Mouse (Mus musculus) intestine, postnatal 0 days (tissue): ENCODE data around the gene Wfdc3. TPM values are rescaled to one million over a fixed set of nuclear protein-coding genes. Genes with fewer than 3 reads are reported as not detected.

Experiments
- ATAC-seq: fragments of 200-750 bp; cut with Nextera tagmentation; 2 replicates; pipeline ENCODE4 v1.8.0; 2017; ENCODE audit warnings: mild to moderate bottlenecking, moderate TSS enrichment, moderate library complexity
- H3K27ac ChIP-seq: fragments of 300-500 bp; sonication (generic); 2 replicates; pipeline ENCODE4 v1.5.1; 2014; ENCODE audit warnings: mild to moderate bottlenecking, low read depth, low read length, moderate library complexity
- H3K27me3 ChIP-seq: fragments of 300-500 bp; sonication (generic); replicated peaks from 2 replicates; pipeline ENCODE4 v1.6.1; 2014; ENCODE audit warnings: low read length, mixed read lengths; ENCODE audit not compliant: control insufficient read depth, insufficient read depth
- H3K36me3 ChIP-seq: fragments of 300-500 bp; sonication (generic); 2 replicates; pipeline ENCODE4 v1.6.1; 2014; ENCODE audit warnings: mild to moderate bottlenecking, moderate library complexity; ENCODE audit not compliant: control insufficient read depth, insufficient read depth
- H3K4me1 ChIP-seq: fragments of 300-500 bp; sonication (generic); replicated peaks from 2 replicates; pipeline ENCODE4 v1.6.1; 2014; ENCODE audit warnings: antibody characterized with exemption, low read length, mixed read lengths; ENCODE audit not compliant: control insufficient read depth, insufficient read depth
- H3K4me2 ChIP-seq: fragments of 300-500 bp; sonication (generic); replicated peaks from 2 replicates; pipeline ENCODE4 v1.6.1; 2014; ENCODE audit warnings: low read depth, mild to moderate bottlenecking, moderate library complexity
- H3K4me3 ChIP-seq: fragments of 300-500 bp; sonication (generic); 2 replicates; pipeline ENCODE4 v1.5.1; 2014; ENCODE audit warnings: low read depth, low read length
- H3K9ac ChIP-seq: fragments of 300-500 bp; sonication (generic); 2 replicates; pipeline ENCODE4 v1.6.1; 2014; ENCODE audit warnings: mild to moderate bottlenecking, low read depth, low read length
- H3K9me3 ChIP-seq: fragments of 300-500 bp; sonication (generic); 2 replicates; pipeline ENCODE4 v1.6.1; 2016; ENCODE audit warnings: mixed run types; ENCODE audit not compliant: control insufficient read depth
- CTCF ChIP-seq: sonication (generic); IDR thresholded peaks from 2 replicates; pipeline ENCODE4 v1.5.1; 2016; ENCODE audit warnings: low read depth, mild to moderate bottlenecking, control low read depth, antibody characterized with exemption, moderate library complexity
- WGBS: fragments of 180-500 bp; shearing (Covaris S2); extraction: QIAGEN DNeasy Blood & Tissue Kit; methylation state at CpG from one replicate; pipeline ENCODE4 v1.1.7; 2014; 5-methylcytosine and 5-hydroxymethylcytosine counted together
- polyA plus RNA-seq: library from polyadenylated mRNA; unstranded; fragments of >200 nt; fragmentation: Nextera tagmentation; extraction: Ambion mirVana; gene quantifications from 2 replicates; pipeline ENCODE4 v1.2.1, GENCODE M21; 2015

Wfdc3 gene
- polyA plus RNA-seq, 1 experiment from 2014 or later: 0.85 TPM

DNA sequence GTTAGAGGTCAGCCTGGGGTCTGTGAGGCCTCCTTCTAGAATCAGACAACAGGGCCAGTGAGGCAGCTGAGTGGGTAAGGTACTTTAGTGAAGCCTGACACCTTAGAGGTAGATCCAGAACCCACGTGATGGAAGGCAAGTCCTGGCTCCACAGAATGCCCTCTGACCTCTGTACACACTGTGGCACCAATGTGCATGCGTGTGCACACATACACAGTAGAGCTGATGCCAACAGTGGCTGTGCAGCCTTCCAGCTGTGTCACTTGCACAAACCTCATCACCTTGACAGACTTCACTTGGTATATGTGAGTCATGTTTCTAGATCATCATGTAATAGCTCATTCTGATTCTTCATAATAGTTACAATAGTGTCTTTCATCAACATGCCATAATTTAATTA lies 6.7 kb upstream of the Wfdc3 start:
- Histone ChIP-seq H3K9me3 (no peaks in the 10 kb centered on the region), H3K36me3 (peaks cover 83% of the 10 kb centered on the region), H3K4me1 (no peaks in the 10 kb centered on the region), H3K4me2 (no peak overlapping the region), H3K9ac (no peak overlapping the region), H3K4me3 (no peak overlapping the region), H3K27me3 (no peaks in the 10 kb centered on the region), H3K27ac (no peak overlapping the region)
- no peak for ATAC-seq
- no peak for TF ChIP-seq CTCF
- whole genome bisulfite sequencing: 81% methylated on average over 2 of the region's 2 CpGs

DNA sequence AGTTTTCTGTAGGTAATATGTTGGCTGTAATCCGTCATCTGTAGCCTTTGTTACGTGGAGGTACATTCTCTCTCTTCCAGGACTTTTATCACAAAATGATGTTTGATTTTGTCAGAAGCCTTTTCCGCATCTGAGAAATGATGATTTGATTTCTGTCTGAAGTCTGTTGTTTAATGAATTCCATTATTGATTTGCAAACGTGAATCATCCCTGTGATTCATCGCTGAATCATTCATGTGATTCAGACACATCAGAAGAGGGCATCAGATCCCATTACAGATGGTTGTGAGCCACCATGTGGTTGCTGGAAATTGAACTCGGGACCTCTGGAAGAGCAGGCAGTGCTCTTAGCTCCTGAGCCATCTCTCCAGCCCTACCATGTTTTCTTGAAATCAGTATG lies 3.3 kb upstream of the Wfdc3 start:
- Histone ChIP-seq H3K9me3 (no peaks in the 10 kb centered on the region), H3K4me3 (no peak overlapping the region), H3K4me2 (no peak overlapping the region), H3K27me3 (no peaks in the 10 kb centered on the region), H3K27ac (no peak overlapping the region), H3K36me3 (peaks cover 49% of the 10 kb centered on the region), H3K9ac (no peak overlapping the region), H3K4me1 (0 out of 2 replicates have a peak, but pooled peaks cover 5% of the 10 kb centered on the region)
- 83% methylated on average over 6 of the region's 6 CpGs for WGBS
- no peak for ATAC-seq
- TF ChIP-seq CTCF: no peak

DNA sequence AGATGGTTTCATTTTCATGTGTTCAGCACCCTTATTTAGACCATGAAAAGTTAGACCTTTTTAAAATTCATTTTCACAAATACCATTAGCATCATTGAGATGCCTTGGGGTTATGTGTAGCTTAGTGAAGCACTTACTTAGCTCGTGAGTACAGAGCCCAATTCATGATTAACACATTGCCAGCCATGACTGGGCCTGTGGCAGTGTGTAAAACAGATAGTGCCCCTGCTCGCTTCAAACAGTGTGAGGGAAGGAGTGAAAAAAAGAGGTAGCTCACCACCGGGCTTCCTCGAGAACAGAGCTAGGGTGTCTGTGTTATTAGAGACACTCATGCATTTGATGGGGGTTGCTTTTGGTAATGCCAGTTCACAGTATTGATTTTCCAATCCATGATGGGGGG lies 2.5 kb upstream of the Wfdc3 start:
- H3K27ac ChIP-seq: no peak overlapping the region
- no peak overlapping the region for H3K9ac ChIP-seq
- H3K36me3 ChIP-seq: peaks cover 43% of the 10 kb centered on the region
- H3K27me3 ChIP-seq: no peaks in the 10 kb centered on the region
- no peaks in the 10 kb centered on the region for H3K9me3 ChIP-seq
- no peak overlapping the region for H3K4me3 ChIP-seq
- 0 out of 2 replicates have a peak, but pooled peaks cover 5% of the 10 kb centered on the region for H3K4me1 ChIP-seq
- 88% methylated on average over 4 of the region's 4 CpGs for WGBS
- H3K4me2 ChIP-seq: no peak overlapping the region
- no peak for ATAC-seq
- TF ChIP-seq CTCF: no peak

DNA sequence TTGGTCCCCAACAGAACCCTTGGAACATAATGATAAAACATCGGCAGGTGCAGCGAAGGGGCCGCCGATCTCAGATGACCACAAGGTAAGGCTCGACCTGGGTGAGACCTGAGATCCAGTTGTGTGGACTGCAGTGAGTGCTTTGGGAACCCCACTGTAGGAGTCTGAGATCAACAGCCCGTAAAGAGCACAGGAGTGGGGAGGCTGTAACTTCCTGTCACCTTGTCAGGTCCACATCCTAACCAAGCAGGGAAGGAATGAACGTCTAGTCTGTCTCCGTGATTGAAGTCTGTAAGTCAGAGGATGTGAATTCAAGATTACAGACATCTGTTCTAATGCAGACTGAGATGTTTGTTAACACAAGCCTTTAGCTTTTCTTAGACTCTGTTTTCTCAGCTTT lies 962 bp upstream of the Wfdc3 start:
- WGBS: 34% methylated on average over 8 of the region's 8 CpGs
- Histone ChIP-seq H3K4me1 (0 out of 2 replicates have a peak, but pooled peaks cover 5% of the 10 kb centered on the region), H3K27me3 (no peaks in the 10 kb centered on the region), H3K36me3 (peaks cover 28% of the 10 kb centered on the region), H3K9ac (peak overlapping the region; percentile 98), H3K9me3 (no peaks in the 10 kb centered on the region), H3K27ac (no peak overlapping the region), H3K4me2 (peak overlapping the region; percentile 90), H3K4me3 (peak overlapping the region; percentile 83)
- ATAC-seq: no peak
- TF ChIP-seq CTCF: no peak

DNA sequence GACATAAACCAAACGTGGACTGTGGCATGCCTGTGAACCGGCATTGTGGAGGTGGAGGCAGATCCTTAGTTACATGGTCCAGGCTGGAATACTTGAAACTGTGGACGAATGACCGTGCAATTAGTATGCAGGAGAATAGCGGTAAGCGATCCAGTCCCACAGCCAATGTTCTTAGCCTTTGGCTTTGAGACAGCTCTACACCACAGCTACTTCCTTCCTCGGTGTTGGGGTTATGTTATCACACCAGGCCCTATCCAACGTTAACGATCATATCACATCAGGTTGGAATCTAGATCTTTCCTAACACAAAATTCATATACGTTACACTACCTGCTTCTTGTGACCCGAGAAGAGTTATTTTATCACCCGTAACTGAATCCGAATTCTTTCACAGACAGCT lies 744 bp downstream of the Wfdc3 start:
- ATAC-seq: no peak
- Histone ChIP-seq H3K27ac (no peak overlapping the region), H3K4me2 (peak overlapping the region; percentile 90), H3K27me3 (no peaks in the 10 kb centered on the region), H3K4me3 (peak overlapping the region; percentile 83), H3K4me1 (0 out of 2 replicates have a peak, but pooled peaks cover 5% of the 10 kb centered on the region), H3K9ac (peak overlapping the region; percentile 98), H3K9me3 (no peaks in the 10 kb centered on the region), H3K36me3 (peaks cover 14% of the 10 kb centered on the region)
- TF ChIP-seq CTCF: no peak
- 67% methylated on average over 13 of the region's 13 CpGs for WGBS

DNA sequence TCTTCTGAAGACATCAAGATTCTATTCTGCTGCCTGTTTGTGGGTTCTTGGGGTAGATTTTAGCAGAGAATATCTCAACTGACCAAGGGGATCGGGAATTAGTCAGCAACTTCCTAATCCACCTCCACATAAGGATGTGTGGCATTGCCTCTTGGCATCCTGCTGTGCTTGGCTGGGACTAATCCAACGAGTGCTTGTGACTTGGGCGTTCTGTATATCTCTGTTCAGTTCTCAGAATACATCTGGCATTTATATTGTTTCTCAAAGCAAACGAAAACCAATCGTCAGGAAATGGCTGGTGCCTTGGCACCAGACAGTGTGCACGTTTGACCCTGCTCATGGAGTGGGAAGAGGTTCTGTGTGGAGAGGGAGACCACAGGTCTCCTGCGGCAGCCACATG lies 5.9 kb downstream of the Wfdc3 start:
- Histone ChIP-seq H3K4me2 (no peak overlapping the region), H3K27ac (no peak overlapping the region), H3K4me3 (no peak overlapping the region), H3K27me3 (no peaks in the 10 kb centered on the region), H3K4me1 (no peaks in the 10 kb centered on the region; the same call in 1 of the 2 replicates), H3K36me3 (no peaks in the 10 kb centered on the region), H3K9ac (no peak overlapping the region), H3K9me3 (no peaks in the 10 kb centered on the region)
- ATAC-seq: no peak
- WGBS: 58% methylated on average over 7 of the region's 7 CpGs
- no peak for TF ChIP-seq CTCF
